8 mouse cellular contexts compared by ENCODE assay signal in genomic region chr9:58902869-58903585, GRCm38 (mm10).
DNase-seq lines count a peak whose midpoint lies in the region; ATAC-seq and TF ChIP-seq lines count a peak whose summit lies in the region.

No protein-coding gene starts in this region.

- no peak overlapping the region for H3K27ac ChIP-seq in midbrain, embryonic 11.5 days (ENCODE audit: low read depth, low read length)
- no peak overlapping the region for H3K27ac ChIP-seq in midbrain, embryonic 16.5 days (ENCODE audit: low read length)
- no peak overlapping the region for H3K27ac ChIP-seq in cerebellum, adult 2 months (ENCODE audit: insufficient read depth, low read length)

- no peak overlapping the region for H3K4me2 ChIP-seq in midbrain, embryonic 11.5 days
- H3K4me2 ChIP-seq in midbrain, embryonic 16.5 days (ENCODE audit: low read length): no peak overlapping the region

- no peaks in the 10 kb centered on the region for H3K36me3 ChIP-seq in midbrain, embryonic 11.5 days (ENCODE audit: control insufficient read depth, insufficient read depth, low read length)
- peaks cover 6% of the 10 kb centered on the region; the same call in 1 of the 2 replicates for H3K36me3 ChIP-seq in midbrain, embryonic 16.5 days (ENCODE audit: control insufficient read depth, insufficient read depth, low read length)

- no peak overlapping the region for H3K4me3 ChIP-seq in midbrain, embryonic 11.5 days (ENCODE audit: low read depth, low read length)
- H3K4me3 ChIP-seq in midbrain, embryonic 16.5 days (ENCODE audit: low read depth, low read length): no peak overlapping the region
- no peak overlapping the region for H3K4me3 ChIP-seq in cerebellum, adult 2 months (replicated peaks; ENCODE audit: insufficient read depth, low read depth, low read length)

- no peaks in the 10 kb centered on the region for H3K27me3 ChIP-seq in midbrain, embryonic 11.5 days (ENCODE audit: control insufficient read depth, insufficient read depth, low read length)
- no peaks in the 10 kb centered on the region for H3K27me3 ChIP-seq in midbrain, embryonic 16.5 days (ENCODE audit: control insufficient read depth, insufficient read depth, low read depth, low read length)
- no peaks in the 10 kb centered on the region for H3K27me3 ChIP-seq in Patski
- no peaks in the 10 kb centered on the region for H3K27me3 ChIP-seq in cerebellum, adult 2 months (ENCODE audit: control insufficient read depth, insufficient read depth, low read length)

- CTCF ChIA-PET in Patski (lab: Charles Lee): interaction anchor here (1.3 kb wide), 1 partner anchor 11 kb away, joined by 3 read pairs; no protein-coding TSS in a partner anchor

- 67% methylated on average over 6 of the region's 6 CpGs for WGBS in midbrain, embryonic 11.5 days
- WGBS in midbrain, embryonic 16.5 days: 69% methylated on average over 6 of the region's 6 CpGs
- WGBS in cerebellum, adult 2 months: 67% methylated on average over 6 of the region's 6 CpGs

- no peak for ATAC-seq in midbrain, embryonic 11.5 days (ENCODE audit: low FRiP score)
- no peak for ATAC-seq in midbrain, embryonic 16.5 days
- no peak for ATAC-seq in Patski
- ATAC-seq in erythroid progenitor cell, adult 5-6 weeks (replicated peaks; ENCODE audit: low FRiP score, poor library complexity, severe bottlenecking): no peak

- H3K9ac ChIP-seq in midbrain, embryonic 11.5 days (ENCODE audit: low read length): no peak overlapping the region
- no peak overlapping the region for H3K9ac ChIP-seq in midbrain, embryonic 16.5 days (ENCODE audit: low read depth, low read length)

- H3K4me1 ChIP-seq in midbrain, embryonic 11.5 days (ENCODE audit: control insufficient read depth, insufficient read depth, low read length): no peaks in the 10 kb centered on the region
- no peaks in the 10 kb centered on the region for H3K4me1 ChIP-seq in midbrain, embryonic 16.5 days (ENCODE audit: control insufficient read depth, insufficient read depth, low read length)
- no peaks in the 10 kb centered on the region for H3K4me1 ChIP-seq in cerebellum, adult 2 months (ENCODE audit: control insufficient read depth, insufficient read depth, low read length)

- H3K9me3 ChIP-seq in midbrain, embryonic 11.5 days (ENCODE audit: control insufficient read depth, low read length): no peaks in the 10 kb centered on the region
- H3K9me3 ChIP-seq in midbrain, embryonic 16.5 days (replicated peaks; ENCODE audit: control insufficient read depth, low read length, poor library complexity, severe bottlenecking): no peaks in the 10 kb centered on the region

- TF ChIP-seq POLR2A in cerebellum, adult 2 months (IDR thresholded peaks at IDR 0.05; ENCODE audit: borderline replicate concordance, insufficient read depth, low read length): no peak

- DNase-seq in midbrain, embryonic 11.5 days (ENCODE audit: low spot score, missing footprints): peak; percentile 95
- DNase-seq in Patski (ENCODE audit: low read depth, low spot score): no peak
- DNase-seq in cerebellum, adult 2 months: peak; percentile 38 to 51
- DNase-seq in frontal cortex, postnatal 25 days (ENCODE audit: low spot score in 2 of 2): peak; percentile 22 to 31
- peak; percentile 42 to 63 for DNase-seq in layer of hippocampus, postnatal 14 days (ENCODE audit: low spot score in 2 of 2)
- DNase-seq in naive thymus-derived CD4-positive, alpha-beta T cell, adult 2 months (ENCODE audit: low read depth): peak; percentile 40

- in situ Hi-C loops in Patski (cut with MboI; ENCODE audit: low pct_unique_long_range_greater_than_20kb): no loop called here

- POLR2A ChIA-PET in Patski (lab: Charles Lee): no interaction called here

- peak; percentile 83 for TF ChIP-seq CTCF in Patski (IDR thresholded peaks at IDR 0.05)
- TF ChIP-seq CTCF in cerebellum, adult 2 months (IDR thresholded peaks at IDR 0.05; ENCODE audit: borderline replicate concordance, insufficient read depth, low read depth, low read length): peak; percentile 70; the same call in 1 of the 2 replicates
